Mouse (Mus musculus): ENCODE results near the gene Ets1.

- TF ChIP-seq CTCF (IDR thresholded peaks at IDR 0.05; ENCODE audit: low read depth, low read length) (no peak), POLR2AphosphoS5 (IDR thresholded peaks at IDR 0.05; ENCODE audit: insufficient replicate concordance, low read depth, low read length) (no peak), GATA2 (IDR thresholded peaks at IDR 0.05; ENCODE audit: borderline replicate concordance, low read depth, low read length) (no peak)
These were observed 107.1 kb downstream of the Ets1 start for GRCm38 (mm10) chr9:32743157-32743556.

All from G1E (cell line).